Mouse (Mus musculus): ENCODE measurements around the gene Pde4d. TPM values are rescaled to one million over a fixed set of nuclear protein-coding genes. Genes with fewer than 3 reads are reported as not detected.

The Pde4d gene
- polyA plus RNA-seq, 1 experiment from 2014 or later, result 3.4 TPM

GRCm38 (mm10) chr13:109624772-109625349 lies 1175.1 kb downstream of the Pde4d start:
- DNase-seq (ENCODE audit: low read depth, low spot score) (no peak), ATAC-seq (no peak)
- in situ Hi-C loops (cut with MboI; ENCODE audit: low pct_unique_long_range_greater_than_20kb), result loop anchor here (25.0 kb wide), 1 partner anchor 287 kb away; no protein-coding TSS in a partner anchor
- CTCF ChIA-PET, result no interaction called here
- no peaks in the 10 kb centered on the region for H3K27me3 ChIP-seq
- TF ChIP-seq CTCF (IDR thresholded peaks at IDR 0.05), result no peak
- POLR2A ChIA-PET, result no interaction called here

- in situ Hi-C loops (cut with MboI; ENCODE audit: low pct_unique_long_range_greater_than_20kb), result no loop called here
- TF ChIP-seq CTCF (IDR thresholded peaks at IDR 0.05), result no peak
- DNase-seq (ENCODE audit: low read depth, low spot score) (no peak), ATAC-seq (no peak)
- H3K27me3 ChIP-seq, result no peaks in the 10 kb centered on the region
- CTCF ChIA-PET, result interaction anchor here (1.5 kb wide), 1 partner anchor 94 kb away, joined by 3 read pairs; no protein-coding TSS in a partner anchor
- POLR2A ChIA-PET, result no interaction called here
Measured at GRCm38 (mm10) chr13:109625466-109626129, 1175.8 kb downstream of the Pde4d start.

DNA sequence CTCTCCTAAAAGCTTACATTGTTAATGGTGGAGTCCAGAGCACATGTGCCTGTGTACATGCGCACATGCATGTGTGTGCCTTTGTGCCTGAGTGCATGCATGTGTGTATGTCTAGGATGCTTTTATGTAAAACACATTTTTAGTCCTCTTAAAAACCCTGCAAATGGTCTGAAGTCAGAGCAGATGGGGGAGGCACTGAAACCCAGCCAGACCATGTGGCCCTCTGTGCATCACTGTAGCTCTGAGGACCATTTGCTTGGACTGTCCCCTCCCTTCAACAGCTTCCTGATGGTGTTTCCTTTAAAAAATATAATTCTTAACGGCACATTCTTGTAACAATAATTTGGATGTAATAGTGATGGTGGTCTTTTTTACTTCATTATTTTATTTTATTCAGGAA lies 1177.5 kb downstream of the Pde4d start:
- in situ Hi-C loops (cut with MboI; ENCODE audit: low pct_unique_long_range_greater_than_20kb), result no loop called here
- DNase-seq (ENCODE audit: low read depth, low spot score) (no peak), ATAC-seq (no peak)
- CTCF ChIA-PET, result interaction anchor here (1.2 kb wide), 1 partner anchor 21 kb away, joined by 3 read pairs; no protein-coding TSS in a partner anchor
- POLR2A ChIA-PET, result no interaction called here
- TF ChIP-seq CTCF (IDR thresholded peaks at IDR 0.05), result no peak
- H3K27me3 ChIP-seq, result no peaks in the 10 kb centered on the region

- in situ Hi-C loops (cut with MboI; ENCODE audit: low pct_unique_long_range_greater_than_20kb), result no loop called here
- DNase-seq (ENCODE audit: low read depth, low spot score) (no peak), ATAC-seq (no peak)
- TF ChIP-seq CTCF (IDR thresholded peaks at IDR 0.05), result no peak
- no peaks in the 10 kb centered on the region for H3K27me3 ChIP-seq
- ChIA-PET POLR2A (interaction anchor here (0.6 to 0.7 kb wide), 2 partner anchors 99 to 1179 kb away, joined by 4 read pairs; partner anchors contain the start of gene Pde4d), CTCF (no interaction called here)
Measured at GRCm38 (mm10) chr13:109628606-109629005, 1178.9 kb downstream of the Pde4d start.

GRCm38 (mm10) chr13:109629216-109629615 lies 1179.5 kb downstream of the Pde4d start:
- ChIA-PET POLR2A (no interaction called here), CTCF (no interaction called here)
- TF ChIP-seq CTCF (IDR thresholded peaks at IDR 0.05), result no peak
- no peaks in the 10 kb centered on the region for H3K27me3 ChIP-seq
- in situ Hi-C loops (cut with MboI; ENCODE audit: low pct_unique_long_range_greater_than_20kb), result no loop called here
- ATAC-seq, result no peak
- no peak for DNase-seq (ENCODE audit: low read depth, low spot score)

DNA sequence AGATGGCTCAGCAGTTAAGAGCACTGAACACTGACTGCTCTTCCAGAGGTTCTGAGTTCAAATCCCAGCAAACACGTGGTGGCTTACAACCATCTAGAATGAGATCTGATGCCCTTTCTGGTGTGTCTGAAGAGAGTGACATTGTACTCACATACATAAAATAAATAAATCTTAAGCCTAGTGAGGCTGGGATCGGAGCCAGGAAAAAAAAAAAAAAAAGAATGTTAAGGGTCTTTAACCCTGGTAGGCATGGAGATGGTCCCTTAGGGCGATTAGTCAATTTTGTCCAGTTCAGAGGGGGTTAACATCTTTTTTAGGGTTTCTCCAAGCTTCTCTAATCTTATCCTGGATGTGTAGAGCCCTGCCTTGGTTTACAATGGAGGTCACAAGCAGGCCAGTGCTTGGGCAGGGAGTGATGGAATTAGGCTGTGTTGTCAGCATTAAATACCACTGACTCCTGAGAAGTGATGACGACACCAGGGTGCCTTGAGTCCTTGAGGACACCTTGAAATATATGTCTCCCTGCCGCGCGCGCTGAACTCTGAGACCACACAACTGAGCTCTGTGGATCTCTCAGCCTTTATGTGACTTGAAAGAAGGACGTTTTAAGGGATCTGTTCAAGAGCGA lies 1181.8 kb downstream of the Pde4d start:
- DNase-seq (ENCODE audit: low read depth, low spot score) (no peak), ATAC-seq (no peak)
- ChIA-PET POLR2A (no interaction called here), CTCF (no interaction called here)
- no peak for TF ChIP-seq CTCF (IDR thresholded peaks at IDR 0.05)
- in situ Hi-C loops (cut with MboI; ENCODE audit: low pct_unique_long_range_greater_than_20kb), result no loop called here
- no peaks in the 10 kb centered on the region for H3K27me3 ChIP-seq

DNA sequence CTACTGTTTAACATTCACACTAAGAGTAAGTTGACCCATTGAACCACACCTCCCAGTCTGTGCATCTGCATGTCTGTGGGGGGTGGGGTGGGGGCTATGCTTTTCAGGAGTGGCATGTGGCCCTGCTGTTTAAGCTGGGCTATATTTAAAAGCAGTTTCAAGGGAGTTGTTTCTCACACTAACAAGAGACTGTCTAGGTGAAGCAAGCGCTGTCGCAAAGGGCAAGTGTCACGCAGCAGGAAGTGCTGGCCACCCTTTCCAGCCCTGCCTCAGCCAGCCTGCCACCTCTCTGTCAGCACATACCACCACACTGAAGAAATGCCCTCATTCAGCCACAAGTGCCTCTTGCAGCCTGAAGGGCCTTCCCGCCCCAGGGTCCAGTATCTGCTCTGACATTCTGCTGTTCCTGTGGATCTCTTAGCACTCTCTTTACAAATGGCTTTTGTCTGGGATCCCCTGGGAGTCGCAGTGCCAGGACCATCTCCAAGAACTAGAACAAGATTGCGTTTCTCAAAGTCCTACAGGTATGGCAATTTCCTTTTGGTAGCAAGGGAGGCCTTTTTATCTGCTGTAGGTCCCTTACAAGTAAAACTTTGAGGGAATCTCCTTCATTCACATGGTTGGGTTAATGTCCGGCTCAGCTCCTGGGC lies 1182.8 kb downstream of the Pde4d start:
- ChIA-PET POLR2A (interaction anchor here (0.6 kb wide), 1 partner anchor 49 kb away, joined by 4 read pairs; no protein-coding TSS in a partner anchor), CTCF (interaction anchor here (1.0 to 1.8 kb wide), 2 partner anchors 13 to 17 kb away, joined by 3 to 5 read pairs; no protein-coding TSS in a partner anchor)
- DNase-seq (ENCODE audit: low read depth, low spot score) (no peak), ATAC-seq (no peak)
- no peaks in the 10 kb centered on the region for H3K27me3 ChIP-seq
- TF ChIP-seq CTCF (IDR thresholded peaks at IDR 0.05), result no peak
- in situ Hi-C loops (cut with MboI; ENCODE audit: low pct_unique_long_range_greater_than_20kb), result no loop called here

DNA sequence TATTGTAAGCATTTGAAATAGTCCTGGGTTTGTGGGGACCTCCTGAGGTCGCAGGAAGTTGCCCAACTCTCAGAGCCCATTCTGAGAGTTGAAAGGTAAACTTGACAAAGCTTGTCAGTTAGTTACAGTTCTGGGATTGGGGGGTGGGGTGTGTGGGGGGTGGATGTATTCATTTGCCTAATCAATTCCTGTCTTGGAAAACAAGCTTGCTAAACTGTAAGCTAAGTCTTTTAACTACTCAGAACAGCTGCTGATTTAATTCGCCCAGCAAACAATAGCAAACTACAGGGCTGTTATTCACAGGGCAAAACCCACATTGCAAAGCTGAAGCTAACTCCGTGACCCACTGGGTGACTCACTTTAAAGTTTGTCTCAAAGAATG lies 1183.3 kb downstream of the Pde4d start:
- ChIA-PET CTCF (interaction anchor here (0.8 to 1.8 kb wide), 5 partner anchors 13 to 20 kb away, joined by 3 to 5 read pairs (median 3); no protein-coding TSS in a partner anchor), POLR2A (interaction anchor here (0.6 kb wide), 1 partner anchor 50 kb away, joined by 4 read pairs; no protein-coding TSS in a partner anchor)
- peak; percentile 69 for ATAC-seq

DNA sequence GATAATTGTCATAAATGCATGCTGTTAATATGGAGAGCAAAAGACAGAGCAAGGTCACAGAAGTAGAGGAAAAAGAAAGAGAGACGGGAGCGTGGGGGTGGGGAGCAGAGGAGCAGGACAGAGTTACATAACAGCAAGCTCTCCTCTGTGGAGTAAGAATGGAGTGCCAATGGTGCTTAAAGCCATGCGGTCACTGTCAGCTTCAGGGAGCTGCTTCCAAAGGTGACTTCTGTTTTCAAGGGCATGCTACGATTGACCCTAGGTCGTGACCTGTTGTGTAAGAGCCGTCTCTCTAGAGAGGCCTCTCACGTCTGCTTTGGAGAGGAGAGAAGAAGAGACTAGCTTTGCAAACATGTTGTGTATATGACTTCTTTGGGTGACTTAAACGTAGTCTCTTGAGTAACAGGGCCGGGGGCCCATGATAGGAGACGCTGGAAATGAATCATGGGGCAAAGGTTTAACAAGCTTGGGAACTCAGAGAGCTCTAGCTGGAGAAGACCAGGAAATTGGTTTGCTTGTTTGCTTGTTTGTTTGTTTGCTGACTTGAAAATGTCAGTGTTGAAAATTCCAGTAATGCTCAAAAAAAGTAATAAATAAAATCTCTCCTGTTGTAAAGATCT lies 1186.3 kb downstream of the Pde4d start:
- ATAC-seq (no peak), DNase-seq (ENCODE audit: low read depth, low spot score) (no peak)
- ChIA-PET CTCF (interaction anchor here (1.4 kb wide), 1 partner anchor 12 kb away, joined by 4 read pairs; no protein-coding TSS in a partner anchor), POLR2A (no interaction called here)
- no peaks in the 10 kb centered on the region for H3K27me3 ChIP-seq
- no peak for TF ChIP-seq CTCF (IDR thresholded peaks at IDR 0.05)
- in situ Hi-C loops (cut with MboI; ENCODE audit: low pct_unique_long_range_greater_than_20kb), result no loop called here

More for the DNA sequence above, 1183.3 kb downstream of the Pde4d start:
- in situ Hi-C loops (cut with MboI; ENCODE audit: low pct_unique_long_range_greater_than_20kb), result no loop called here
- no peak for TF ChIP-seq CTCF (IDR thresholded peaks at IDR 0.05)
- H3K27me3 ChIP-seq, result no peaks in the 10 kb centered on the region
- no peak for DNase-seq (ENCODE audit: low read depth, low spot score)

GRCm38 (mm10) chr13:109638273-109638672 lies 1188.5 kb downstream of the Pde4d start:
- ATAC-seq (no peak), DNase-seq (ENCODE audit: low read depth, low spot score) (no peak)
- CTCF ChIA-PET, result interaction anchor here (1.4 kb wide), 1 partner anchor 14 kb away, joined by 5 read pairs; no protein-coding TSS in a partner anchor
- H3K27me3 ChIP-seq, result no peaks in the 10 kb centered on the region
- POLR2A ChIA-PET, result no interaction called here
- in situ Hi-C loops (cut with MboI; ENCODE audit: low pct_unique_long_range_greater_than_20kb), result no loop called here
- TF ChIP-seq CTCF (IDR thresholded peaks at IDR 0.05), result no peak

Measured in Patski (cell line).